Mouse (Mus musculus) gonadal fat pad, adult 2 months (tissue): ENCODE measurements around the gene Cyp2d11. TPM values are rescaled to one million over a fixed set of nuclear protein-coding genes. Genes with fewer than 3 reads are reported as not detected.
"Not testable (repeated sequence)": the region's sequence is repeated elsewhere in the genome, so short reads cannot be mapped to it uniquely, and the experiment has no call there.

Source experiments
- DNase-seq: peaks from one replicate; pipeline ENCODE4 v3.0.0-alpha.2; 2012; ENCODE audit warnings: low read depth
- polyA plus RNA-seq: library from polyadenylated mRNA; depleted of rRNA; stranded (reverse); fragments of >200 nt; gene quantifications from 2 replicates; pipeline ENCODE4 v1.2.3, GENCODE M21; 2012; rRNA removed

The Cyp2d11 gene
- polyA plus RNA-seq = not detected in 2 replicates

DNA sequence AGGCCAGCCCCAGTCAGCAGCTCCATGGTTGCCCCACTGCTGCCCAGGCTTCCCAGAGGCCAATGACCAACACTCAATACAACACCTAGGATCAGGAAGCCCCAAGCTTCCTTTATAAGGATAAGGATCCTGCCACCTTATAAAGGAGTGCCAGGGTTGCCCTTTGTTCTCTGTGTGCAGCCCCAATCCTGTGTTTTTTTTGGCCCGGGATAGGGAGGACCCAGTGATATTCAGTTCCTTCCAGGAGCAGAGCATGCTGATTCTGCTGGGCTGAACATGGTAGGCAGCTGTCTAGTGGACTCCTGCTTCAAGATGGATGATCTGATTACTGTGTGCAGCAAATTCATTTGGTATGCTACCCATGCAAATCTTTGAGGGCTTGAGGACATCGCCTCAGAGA, at the start of gene Cyp2d11:
Gene Cyp2d11 (minus strand): TSS at position 101 of the 400 bp plus-strand sequence.
- not testable (repeated sequence) for DNase-seq

DNA sequence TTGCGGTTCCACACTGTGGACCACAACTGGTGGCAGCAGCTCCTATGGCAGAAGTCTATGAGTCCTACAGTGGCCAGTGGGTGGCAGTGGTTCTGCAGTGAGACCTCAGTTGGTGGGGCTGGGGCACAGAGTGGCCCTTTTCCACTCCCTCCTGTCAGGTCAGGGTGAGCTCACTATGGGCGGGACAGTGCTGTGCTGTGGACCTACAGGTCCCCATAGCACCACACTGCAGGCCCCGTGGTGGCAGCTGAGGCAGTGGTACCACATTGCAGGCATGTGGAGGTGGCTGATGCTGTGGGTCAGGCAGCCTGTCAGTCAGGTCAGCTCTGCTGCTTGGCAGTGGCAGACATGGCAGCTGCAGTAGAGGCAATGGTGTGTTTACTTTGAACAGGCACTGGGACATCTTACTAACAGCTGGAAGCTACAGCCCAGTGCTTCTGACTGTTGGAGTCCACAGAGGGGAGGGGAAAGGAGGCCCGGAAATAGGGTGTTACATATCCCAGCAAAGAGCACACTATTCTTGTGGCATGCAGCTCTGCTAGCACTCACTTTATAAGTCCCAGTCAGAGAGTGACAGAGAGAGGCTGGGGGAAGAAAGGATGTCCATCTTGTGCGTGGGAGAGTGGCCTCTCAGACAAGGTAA, 44.3 kb upstream of the Cyp2d11 start:
- no peak for DNase-seq

DNA sequence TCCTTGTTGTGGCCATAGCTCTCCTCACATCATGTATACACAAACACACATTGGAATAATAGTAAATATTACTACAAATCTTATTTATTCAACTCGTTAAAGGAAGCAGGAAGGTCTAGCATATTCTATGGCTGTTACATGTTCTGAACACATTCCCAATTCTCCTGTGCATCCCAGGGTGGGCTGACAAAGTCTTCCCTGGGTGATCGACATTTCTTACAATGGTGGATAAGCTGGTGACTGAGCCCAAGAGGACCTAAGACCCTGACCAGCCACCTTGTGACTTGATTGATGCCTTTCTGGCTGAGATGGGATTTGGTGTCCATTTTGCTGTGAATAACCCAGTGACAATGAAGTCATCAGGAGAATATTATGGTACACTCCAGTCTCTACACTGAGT, 41.8 kb upstream of the Cyp2d11 start:
- DNase-seq = no peak

DNA sequence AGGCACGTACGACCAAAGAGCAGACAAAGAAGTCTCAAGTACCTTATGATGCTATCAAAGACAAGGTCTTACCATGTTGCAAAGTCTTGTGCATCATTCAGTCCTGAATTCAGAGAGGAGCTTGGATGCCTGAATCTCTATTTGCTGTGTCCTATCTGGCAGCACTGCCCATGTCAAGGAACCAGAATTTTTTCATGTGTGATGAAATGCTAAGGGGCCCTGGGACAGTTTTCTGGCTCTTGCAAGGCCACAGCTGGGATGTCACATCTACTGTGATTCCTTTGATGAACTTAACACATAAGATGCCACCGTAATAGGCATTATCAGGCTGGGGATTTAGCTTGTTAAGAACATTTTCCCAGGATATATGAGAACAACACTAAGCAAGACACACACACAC, 41.2 kb upstream of the Cyp2d11 start:
- DNase-seq = no peak

DNA sequence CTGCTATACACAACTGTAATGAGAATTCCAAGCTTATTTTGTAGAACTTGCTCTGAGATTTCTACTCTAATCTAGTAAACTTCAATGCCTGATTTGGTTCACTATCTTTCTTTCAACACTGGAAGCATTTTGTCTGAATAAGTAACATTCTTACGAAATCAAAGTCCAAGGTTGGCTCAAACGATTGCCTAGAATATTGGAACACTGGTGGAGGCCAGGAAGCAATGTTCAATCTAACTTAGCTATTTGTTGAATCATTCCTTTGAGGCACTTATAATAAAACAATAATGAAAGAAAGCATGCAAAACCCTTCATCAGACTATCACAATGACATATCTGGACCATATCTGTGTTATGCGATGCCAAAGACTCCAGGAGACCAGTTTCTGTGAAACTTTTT, 40.7 kb upstream of the Cyp2d11 start:
- DNase-seq = no peak

DNA sequence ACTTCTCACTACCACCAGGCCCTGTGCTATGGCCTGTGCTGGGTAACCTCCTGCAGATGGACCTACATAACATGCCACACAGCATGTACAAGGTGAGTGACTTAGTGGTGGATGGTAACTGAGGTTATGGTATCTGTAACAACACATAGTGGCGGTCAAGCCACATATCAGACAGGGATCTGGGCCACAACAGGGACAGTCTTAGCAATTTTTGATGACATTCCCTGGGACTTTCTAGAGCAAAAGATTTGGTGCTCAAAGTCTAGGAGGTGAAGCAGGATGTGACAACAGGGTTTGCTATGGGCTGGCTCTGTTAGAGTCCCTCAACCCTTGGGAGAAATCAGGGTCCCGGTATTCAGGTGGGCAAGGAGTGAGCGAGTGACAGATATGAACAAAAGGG, 39.8 kb upstream of the Cyp2d11 start:
- no peak for DNase-seq

DNA sequence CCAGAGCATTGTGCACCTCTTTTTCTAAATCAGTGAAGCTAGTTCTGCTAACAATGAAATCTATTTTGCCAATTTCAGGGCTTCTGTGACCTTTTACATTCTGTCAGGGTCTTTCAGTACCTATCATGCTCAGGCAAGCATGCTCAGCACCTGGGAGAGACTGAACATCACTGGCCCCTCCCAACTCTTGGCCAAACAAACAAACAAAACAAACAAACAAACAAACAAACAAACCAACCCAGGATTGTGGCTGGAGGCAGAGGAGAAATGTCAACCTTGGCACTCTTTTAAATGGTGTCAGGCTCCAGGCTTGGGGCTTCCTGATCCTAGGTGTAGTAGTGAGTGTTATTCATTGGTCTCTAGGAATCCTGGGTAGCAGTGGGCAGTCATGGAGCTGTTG, 39.3 kb upstream of the Cyp2d11 start, which contains the start of gene Cyp2d9:
Gene Cyp2d9 (plus strand): TSS at position 301 of the 400 bp plus-strand sequence.
- no peak for DNase-seq

DNA sequence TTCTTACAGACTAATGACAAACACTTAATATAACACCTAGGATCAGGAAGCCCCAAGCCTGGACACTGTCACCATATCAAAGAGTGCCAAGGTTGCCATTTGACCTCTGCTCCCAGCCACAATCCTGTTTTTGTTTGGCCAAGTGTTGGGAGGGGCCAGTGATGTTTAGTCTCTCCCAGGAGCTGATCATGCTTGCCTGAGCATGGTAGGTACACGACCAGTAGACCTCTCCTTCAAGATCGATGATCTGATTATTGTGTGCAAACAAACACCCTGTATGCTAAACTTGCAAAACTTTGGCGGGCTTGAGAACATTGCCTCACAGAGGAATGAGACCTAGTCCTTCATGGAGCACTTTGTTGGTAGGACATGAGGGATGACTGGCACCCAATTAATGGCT, 29.6 kb upstream of the Cyp2d11 start:
- no peak for DNase-seq

DNA sequence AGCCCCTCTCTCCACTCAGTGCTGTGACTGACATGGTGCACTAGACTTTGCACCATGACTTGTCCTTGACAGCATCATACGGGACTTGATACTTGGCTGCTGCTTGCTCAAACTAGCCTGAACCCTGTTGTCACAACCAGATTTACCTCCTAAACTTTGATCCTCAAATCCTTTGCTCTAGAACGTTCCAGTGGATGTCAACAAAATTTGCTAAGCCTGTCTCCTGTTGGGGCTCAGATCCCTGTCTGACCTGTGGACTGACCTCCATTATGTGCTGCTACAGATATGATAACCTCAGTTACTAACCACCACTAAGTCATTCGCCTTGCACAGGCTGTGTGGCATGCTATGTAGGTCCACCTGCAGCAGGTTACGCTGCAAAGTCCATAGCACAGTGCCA, 29.1 kb upstream of the Cyp2d11 start:
- DNase-seq = no peak

DNA sequence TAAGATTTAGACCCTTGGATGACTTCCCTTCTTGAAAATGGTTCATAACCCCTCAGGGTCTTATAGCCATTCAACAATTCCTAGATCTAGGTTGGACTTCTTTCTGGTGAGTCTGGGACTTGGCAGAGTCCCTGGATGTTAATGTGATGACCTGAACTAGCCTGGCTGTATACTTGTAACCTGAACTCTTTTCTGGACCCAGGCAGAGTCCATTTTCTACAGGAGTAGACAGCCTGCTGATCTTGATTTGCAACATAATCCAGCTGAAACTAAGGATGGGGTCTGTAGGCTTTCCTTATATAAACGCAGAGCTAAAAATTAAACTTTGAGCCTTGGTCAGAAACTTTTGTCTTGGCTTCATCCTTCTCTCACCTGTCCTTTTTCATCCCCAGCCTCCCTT, 24.8 kb upstream of the Cyp2d11 start:
- DNase-seq = no peak

DNA sequence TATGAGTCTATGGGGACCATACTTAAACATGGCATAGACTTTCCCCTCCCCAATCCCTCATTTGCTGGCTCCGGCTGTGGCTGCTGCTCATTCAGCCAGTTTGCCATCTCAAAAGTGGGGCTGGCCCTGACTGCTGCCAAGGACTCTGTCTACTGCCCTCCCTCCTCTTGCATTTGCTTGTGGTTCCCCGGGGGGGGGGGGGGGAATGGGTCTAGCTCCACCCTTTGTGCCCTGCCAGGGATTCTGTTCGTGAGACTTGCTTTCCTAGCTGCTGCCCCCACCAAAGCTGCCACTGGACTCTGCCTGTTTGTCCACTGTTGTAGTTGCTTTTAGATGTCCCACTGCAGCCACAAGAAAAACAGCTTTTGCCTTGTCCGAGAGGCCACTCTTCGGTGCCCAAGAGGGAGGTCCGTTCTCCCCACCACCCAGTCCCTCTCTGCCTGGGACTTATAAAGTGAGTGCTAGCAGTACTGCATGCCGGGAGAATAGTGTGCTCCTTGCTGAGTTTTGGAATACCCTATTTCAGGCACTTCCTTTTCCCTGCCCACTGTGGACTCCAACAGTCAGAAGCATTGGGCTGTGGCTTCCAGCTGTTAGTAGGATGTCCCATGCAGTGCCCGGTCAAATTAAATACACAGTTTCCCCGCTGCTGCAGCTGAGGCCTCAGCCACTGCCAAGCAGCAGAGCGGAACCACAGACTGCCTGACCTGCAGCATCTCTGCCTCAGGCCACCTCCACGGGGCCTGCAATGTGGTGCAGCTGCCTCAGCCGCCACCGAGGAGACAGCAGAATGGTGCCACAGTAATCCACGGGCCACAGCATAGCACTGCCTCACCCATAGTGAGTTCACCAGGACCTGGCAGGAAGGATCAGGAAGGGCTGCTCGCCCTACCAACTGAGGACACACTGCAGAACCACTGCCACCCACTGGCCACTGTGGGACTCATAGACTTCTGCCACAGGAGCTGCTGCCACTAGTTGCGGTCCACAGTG, 23.3 kb upstream of the Cyp2d11 start:
- peak; percentile 6 for DNase-seq

DNA sequence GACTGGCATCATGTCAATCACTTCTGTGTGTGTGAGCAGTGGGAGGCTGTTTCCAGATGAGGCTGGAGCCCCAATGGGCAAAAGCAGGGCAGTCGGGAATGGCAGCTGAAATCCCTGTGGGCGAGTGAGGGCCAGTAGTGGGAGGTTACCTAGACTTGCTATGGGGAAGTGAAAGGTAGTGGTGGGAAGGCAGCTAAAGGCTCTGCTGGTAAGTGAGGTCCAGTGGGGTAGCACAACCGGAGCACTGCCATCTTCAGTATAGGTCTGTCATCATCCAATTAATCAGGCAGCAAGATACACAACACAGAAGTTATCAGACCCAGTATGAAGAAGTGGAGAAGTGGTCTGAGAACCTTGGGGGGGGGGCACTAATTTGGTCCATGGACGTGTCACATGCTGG, 13.7 kb upstream of the Cyp2d11 start:
- DNase-seq = no peak

DNA sequence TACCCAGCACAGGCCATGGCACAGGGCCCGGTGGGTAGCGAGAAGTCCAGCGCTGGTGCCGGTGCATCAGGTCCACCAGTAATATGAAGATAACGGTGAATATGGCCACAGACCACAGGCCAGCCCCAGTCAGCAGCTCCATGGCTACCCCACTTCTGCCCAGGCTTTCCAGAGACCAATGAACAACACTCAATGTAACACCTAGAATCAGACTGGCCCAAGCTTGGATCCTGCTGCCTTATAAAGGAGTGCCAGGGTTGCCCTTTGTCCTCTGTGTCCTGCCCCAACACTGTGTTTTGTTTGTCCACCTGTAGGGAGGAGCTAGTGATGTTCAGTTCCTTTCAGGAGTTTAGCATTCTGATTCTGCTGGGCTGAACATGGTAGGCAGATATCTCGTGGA, 13.2 kb upstream of the Cyp2d11 start, which contains the start of gene Cyp2d10:
Gene Cyp2d10 (minus strand): TSS at position 215 of the 400 bp plus-strand sequence.
- DNase-seq = no peak

DNA sequence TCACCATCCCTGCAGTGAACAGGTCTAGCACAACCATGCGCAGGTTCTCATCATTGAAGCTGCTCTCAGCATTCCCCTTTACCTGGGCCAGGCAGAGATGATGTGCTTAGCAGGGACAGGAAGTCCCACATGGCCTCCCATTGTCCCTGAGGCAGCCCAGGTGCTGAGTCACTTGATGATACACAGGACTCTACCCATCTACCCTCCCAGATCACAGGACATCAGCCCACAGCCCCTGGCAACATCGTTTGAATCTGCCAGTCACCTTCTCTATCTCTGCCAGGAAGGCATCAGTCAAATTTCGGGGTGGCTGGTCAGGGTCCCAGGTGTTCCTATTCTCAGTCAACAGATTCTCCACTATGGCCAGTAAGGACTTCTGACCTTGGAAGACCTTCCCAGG, 10.3 kb upstream of the Cyp2d11 start:
- no peak for DNase-seq

DNA sequence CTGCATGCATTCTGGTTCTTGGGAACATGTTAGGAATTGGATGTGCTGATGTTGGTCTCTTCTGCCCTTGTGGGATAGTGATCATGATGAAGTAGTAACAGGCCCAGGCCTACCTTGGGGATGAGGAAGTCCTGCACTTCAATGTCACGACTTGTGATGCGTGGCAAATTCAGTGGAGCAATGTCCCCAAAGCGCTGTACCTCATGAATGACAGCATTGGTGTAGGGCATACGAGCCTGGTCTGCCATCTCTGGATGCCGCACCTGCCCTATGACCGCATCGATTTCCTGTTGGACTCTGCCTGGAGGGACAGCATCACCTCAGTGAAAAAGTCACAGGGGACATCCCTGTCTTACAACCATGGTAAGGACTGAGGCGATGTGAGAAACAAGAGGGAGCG, 9.8 kb upstream of the Cyp2d11 start:
- no peak for DNase-seq

DNA sequence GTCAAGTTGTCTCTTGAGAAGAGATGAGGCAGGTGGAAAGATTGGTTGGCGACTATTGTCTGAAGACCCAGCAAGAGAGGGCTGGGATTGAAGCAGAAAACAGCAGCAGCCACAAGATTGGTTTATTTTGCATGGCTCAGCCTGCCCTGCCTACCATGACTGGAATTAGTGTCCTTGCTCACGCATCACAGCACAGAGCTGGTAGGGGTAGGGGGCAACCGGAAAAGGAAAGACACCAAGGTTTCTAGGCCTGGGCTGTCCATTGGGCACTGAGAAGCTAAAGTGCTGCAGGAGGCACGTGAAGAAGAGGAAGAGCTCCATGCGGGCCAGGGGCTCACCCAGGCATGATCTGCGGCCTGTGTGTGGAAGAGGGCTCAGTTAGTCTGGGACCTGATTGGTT, 8.9 kb upstream of the Cyp2d11 start:
- DNase-seq = no peak

DNA sequence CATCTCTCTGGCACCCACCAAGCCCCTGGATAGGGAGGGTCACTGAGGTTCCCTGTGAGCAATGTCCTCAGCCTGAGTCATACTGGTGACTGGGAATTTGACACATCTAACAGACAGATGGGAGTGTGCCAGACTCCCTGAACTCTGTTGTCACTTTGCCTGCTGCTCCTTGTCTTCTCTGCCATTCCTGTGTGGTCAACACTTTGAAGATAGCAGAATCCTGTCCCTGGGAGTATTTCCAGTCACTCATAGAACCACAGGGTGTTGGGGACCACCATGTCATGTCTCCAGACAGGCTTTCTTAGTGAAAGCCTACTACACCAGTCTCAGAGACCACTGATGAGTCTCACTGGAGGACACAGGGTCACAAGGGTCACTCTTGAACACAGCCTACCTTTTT, 8.3 kb upstream of the Cyp2d11 start:
- no peak for DNase-seq

DNA sequence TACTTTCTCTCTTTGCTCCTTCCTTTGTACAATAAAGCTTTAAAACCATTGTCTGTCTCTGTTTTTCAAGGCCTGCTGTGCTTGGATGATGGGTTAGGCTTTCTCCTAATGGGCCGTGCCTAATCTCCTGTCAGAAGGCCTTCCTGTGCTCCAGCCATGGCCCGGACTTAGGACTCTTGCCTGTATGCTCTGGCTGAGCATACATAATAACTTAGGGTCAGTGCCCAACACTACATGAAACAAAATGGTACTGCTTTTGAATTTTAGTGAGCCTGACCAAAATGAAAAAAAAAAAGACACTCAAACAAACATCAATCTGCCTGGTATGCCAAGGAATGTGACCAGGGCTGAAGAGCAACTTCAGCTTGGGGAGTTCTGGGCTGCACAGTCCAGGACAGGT, 7.7 kb upstream of the Cyp2d11 start:
- no peak for DNase-seq

DNA sequence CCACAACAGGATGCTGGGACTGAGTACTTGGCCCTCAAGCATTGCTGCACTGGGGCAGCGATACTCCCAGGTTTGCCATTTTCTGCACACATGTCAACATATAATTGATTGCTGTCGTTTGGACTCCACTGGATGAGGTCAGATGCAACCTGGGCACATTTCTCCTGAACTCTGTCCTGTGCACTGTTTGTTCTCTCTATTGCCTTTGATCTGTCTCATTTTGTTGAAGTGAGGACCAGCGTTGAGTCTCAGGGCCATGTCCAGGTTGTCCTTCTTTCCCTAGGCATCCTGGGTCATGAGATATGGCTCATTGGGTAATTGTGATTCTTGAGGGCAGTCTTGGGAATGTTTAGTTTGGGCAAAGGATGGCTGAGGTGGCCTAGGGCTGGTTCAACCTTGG, 2.1 kb upstream of the Cyp2d11 start:
- not testable (repeated sequence) for DNase-seq

DNA sequence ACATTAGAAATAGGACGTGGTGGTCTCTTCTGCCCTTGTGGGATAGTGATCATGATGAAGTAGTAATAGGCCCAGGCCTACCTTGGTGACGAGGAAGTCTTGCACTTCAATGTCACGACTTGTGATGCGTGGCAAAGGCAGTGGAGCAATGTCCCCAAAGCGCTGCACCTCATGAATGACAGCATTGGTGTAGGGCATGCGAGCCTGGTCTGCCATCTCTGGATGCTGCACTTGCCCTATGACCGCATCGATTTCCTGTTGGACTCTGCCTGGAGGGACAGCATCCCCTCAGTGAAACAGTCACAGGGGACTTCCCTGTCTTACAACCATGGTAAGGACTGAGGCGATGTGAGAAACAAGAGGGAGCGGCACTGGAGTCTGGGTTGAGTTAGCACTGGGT, 3.9 kb downstream of the Cyp2d11 start:
- DNase-seq = not testable (repeated sequence)

DNA sequence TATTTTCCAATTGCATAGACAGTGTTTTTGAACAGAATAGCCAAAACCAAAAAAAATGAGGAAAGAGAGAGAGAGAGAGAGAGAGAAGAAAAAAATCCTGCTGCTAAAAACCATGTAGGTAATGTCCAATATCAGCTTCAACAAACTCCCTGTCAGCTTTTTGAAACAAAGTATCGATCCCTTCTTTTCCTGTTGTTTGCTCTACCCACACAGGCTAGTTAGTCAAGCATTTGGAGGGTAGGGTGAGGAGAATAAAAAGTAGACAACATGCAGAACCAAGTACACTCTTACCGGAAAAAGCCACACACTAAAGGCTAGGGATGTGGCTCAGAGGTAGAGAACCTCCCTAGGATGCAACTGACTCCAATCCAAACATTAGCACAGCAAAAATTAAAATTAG, 8.1 kb downstream of the Cyp2d11 start:
- DNase-seq = no peak

DNA sequence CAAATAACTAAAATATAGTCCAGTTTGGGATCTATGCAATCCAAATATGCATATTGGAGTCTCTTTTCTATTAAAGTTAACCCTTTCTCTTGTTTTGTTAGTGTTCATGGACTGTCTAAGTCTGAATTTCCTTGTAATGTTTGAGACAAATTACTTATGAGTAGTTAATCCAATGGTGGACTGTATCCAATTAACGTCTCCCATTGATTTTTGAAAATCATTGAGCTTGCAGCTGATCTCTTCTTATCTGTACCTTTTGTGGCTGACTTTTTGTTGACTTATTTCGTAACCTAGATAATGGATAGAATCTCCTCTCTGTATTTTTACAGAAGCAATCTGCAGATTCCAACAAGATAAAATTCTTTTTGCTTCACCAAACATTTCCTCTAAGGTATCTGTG, 11.4 kb downstream of the Cyp2d11 start:
- DNase-seq = no peak

DNA sequence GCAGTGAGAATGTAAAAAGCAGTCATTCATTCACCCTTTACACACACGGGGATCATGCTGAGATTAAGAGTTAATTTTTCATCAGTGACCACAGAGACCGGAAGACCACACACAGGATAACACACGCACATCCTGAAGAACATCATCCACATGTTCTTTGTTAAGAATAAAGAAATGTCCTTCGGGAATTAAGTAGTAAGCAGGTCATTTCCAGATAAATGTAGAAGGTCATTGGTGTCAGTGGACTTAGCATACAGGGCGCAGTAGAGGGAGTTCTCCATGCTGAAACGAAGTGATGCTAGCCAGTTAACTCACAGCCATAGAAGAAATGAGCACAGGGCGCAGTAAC, 13.1 kb downstream of the Cyp2d11 start:
- no peak for DNase-seq
